Mouse (Mus musculus): ENCODE measurements around the gene Efna5.

DNA sequence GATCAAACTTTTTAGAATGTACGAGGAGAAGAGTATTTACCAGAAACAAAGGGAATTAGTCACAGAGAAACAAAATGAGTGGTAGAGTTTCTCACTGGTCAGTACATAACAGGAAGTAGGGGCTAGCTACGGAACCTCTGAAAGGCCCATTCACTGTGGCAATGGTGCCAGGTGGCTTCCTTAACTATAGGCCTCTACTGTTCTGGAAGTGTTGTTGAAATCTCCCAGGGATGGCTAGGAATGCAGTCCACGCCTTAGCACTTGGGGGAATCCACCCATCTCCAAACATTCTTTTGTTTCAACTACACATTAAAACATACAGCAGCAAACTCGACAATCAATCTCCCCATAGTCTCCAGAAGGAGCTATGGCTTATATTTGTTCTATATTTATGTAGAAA lies 191.5 kb downstream of the Efna5 start:
- TF ChIP-seq POLR2A (IDR thresholded peaks at IDR 0.05; ENCODE audit: borderline replicate concordance, insufficient read depth, low read length) = no peak
- TF ChIP-seq CTCF (IDR thresholded peaks at IDR 0.05; ENCODE audit: borderline replicate concordance, insufficient read depth, low read depth, low read length) = no peak

All from cerebellum, adult 2 months (tissue).